Mouse (Mus musculus) right cerebral cortex, postnatal 10 days (tissue): ENCODE data around the gene Dppa3.
A peak's percentile ranks its signal among the peaks of the same experiment; 100 is the strongest.

ENCODE experiments used
- DNase-seq, 2 experiments: peaks; one replicate each; pipeline ENCODE4 v3.0.0; 2021; ENCODE audit warnings: low spot score in 2 of 2

The Dppa3 gene

DNA sequence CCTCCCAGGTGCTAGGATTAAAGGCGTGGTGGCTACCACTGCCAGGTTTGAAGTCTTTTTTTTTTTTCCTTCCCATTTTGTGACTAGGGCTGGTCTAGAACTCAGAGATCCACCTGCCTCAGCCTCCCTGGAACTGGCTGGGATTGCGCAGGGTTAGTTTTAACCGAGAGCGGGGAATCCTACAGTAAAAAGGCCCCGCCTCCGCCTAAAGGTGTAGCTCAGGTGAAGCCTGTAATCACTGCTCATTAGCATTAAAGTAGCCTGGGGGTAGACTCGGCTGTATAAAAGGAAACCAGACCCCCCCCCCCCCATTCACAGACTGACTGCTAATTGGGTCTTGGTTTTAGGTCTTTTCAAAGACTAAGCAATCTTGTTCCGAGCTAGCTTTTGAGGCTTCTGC lies at the start of gene Dppa3:
Dppa3 (plus strand) TSS at position 301 of the 400 bp plus-strand sequence.
- no peak for DNase-seq

- DNase-seq, result no peak
These were observed 49.2 kb upstream of the Dppa3 start for GRCm38 (mm10) chr6:122577030-122577429.

DNA sequence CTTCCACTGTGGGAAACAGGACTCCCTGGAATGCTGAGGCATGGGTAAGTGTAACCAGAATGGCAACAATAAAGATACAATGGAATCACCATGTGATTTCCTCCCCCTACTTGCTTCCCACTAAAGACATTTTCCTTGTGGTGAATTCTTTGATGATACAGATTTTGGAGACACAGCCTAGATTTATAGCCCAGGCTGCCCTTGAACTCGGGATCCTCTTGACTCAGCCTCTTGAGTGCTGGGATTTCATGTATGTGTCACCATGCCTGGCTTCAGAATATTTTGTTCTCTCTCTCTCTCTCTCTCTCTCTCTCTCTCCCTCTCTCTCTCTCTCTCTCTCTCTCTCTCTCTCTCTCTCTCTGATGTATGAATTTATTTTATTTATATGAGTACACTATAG lies 47.1 kb upstream of the Dppa3 start:
- no peak for DNase-seq

DNA sequence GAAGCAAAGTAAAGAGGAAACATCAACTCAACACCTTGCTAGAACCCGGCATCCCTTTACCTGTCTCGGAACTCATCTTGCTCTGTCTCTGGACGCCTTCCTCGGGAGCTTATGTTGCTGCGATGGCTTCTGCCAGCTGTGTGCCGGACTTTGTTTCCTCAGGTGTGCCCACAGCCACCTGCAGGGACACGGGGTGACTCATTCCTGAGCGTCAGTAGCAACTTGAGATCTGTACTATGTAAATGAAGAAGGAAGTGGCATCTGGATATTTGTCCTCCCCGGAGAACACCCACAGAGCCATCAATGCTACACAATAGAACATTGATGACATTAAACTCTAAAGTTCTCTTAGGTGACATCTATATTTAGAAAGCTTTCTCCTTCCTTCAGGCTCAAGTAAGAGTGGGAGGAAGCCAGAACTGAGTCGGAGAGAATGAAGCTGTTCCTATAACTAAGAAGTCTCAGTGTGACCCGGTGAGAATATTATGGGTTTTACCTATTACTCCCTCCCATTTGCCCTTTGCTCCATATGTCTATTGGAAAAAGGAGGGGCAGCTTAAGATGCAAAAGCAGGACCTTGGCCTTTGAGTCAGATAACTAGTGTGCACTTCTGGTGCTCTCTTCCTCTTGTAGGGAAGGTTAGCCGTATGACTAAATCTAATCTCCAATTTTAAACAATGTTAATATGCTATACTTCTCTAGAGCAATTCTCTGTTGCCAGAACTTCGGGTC lies 35.0 kb upstream of the Dppa3 start:
- no peak for DNase-seq

DNA sequence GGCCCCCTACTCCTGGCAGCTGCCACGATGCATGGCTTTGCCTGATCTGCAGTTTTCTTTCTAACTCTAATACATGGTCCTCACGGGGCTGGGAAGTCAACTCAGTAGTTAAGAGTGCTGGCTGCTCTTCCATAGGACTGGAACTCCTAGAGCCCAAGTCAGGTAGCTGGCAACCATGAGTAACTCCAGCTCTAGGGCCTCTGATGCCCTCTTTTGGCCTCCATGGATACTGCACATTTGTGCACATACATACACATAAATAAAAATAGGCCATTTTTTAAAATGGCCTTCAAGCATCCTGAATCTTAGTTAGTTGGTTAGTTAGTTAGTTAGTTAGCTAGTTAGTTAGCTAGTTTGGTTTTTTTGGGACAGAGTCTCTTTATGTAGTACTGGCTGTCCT lies 33.3 kb upstream of the Dppa3 start:
- DNase-seq, result no peak

DNA sequence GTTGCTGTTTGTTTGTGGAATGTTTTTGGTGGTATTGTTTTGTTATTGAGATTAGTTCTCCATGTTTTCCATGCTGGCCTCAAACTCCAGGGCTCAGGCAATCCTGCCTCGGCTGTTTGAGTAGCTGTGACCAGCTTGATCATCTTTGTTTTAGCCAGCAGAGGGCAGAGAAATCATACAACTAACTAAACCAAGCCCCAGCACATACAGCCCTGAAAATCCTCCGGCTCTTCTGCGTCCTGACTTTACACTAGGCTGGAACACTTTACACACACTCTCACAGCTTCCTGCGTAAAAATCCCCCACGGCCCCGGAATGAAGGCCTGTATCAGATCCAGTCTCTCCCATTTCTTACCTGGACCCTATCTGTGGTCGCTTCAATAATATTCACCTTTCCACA lies 30.6 kb upstream of the Dppa3 start:
- peak; percentile 46 to 54 for DNase-seq

DNA sequence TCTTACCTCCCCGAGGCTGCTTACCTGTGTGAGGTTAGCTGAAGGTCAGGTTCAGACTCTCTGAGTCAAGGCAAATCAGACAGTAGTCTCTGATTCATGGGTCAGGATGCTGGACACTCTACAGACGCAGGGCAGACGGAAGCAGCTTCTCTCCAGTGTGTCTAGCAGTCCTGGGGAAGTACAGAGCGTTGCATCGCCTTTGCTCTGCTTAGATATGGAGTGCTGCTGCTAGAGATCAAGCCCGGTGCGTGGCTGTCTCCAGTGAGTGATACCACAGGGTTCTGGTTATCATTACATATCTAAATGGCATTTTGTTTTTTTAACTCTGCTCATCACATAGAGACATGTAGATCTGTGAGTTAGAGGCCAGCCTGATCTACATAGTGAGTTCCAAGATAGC lies 29.6 kb upstream of the Dppa3 start:
- DNase-seq, result no peak

DNA sequence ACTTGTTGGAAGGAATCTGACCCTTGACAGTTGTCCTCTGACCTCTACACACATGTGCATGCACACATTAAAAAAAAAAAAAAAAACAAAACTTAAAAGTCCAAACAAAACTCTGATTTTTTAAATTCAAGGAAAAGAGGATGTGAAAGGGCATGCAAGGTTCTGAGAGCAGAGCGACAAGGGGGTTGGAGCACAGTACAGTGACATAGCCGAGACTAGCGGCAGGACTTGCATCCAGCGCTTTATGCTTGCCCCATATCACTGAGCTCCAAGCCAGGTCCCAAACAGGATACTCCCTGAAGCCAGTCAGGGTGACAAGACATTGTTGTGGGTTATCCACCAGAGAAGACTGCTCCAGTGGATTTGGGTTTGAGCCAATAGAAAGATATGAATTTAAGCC lies 28.2 kb upstream of the Dppa3 start:
- DNase-seq, result no peak

- DNase-seq, result no peak
These were observed 27.8 kb upstream of the Dppa3 start for GRCm38 (mm10) chr6:122598436-122598835.

GRCm38 (mm10) chr6:122599054-122599737 lies 27.0 kb upstream of the Dppa3 start:
- DNase-seq, result no peak

GRCm38 (mm10) chr6:122600066-122600646 lies 26.1 kb upstream of the Dppa3 start:
- DNase-seq, result no peak

DNA sequence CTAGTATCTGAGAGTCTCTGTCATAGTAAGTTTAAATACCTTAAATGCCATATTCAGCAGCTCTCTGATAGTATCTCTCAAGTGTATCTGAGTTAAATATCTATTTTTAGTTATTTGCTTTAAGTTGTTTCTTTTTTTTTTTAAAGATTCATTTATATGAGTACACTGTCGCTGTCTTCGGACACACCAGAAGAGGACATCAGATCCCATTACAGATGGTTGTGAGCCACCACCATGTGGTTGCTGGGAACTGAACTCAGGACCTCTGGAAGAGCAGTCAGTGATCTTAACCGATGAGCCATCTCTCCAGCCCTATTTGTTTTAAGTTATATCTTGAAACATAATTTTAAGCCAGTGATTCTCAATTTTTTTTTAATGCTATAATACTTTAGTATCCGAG lies 25.2 kb upstream of the Dppa3 start:
- no peak for DNase-seq

DNA sequence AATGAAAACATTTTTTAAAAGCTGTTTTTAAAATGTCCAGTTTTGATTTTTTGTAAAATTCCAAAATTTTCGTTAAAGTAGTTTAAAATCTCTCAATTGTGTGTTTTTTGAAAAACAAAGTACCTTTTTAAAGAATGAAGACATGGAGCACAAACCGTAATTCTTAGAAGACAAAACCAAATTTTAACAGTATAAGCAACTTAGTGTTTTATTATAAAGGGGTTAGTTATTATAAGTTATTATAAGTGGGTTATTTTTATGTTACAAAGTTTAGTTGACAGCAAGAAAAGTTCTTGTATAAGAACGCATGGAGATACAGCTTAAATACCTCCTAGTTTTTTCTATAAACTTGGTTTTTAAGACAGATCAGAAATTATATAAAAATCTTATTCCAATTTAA lies 24.6 kb upstream of the Dppa3 start:
- no peak for DNase-seq

DNA sequence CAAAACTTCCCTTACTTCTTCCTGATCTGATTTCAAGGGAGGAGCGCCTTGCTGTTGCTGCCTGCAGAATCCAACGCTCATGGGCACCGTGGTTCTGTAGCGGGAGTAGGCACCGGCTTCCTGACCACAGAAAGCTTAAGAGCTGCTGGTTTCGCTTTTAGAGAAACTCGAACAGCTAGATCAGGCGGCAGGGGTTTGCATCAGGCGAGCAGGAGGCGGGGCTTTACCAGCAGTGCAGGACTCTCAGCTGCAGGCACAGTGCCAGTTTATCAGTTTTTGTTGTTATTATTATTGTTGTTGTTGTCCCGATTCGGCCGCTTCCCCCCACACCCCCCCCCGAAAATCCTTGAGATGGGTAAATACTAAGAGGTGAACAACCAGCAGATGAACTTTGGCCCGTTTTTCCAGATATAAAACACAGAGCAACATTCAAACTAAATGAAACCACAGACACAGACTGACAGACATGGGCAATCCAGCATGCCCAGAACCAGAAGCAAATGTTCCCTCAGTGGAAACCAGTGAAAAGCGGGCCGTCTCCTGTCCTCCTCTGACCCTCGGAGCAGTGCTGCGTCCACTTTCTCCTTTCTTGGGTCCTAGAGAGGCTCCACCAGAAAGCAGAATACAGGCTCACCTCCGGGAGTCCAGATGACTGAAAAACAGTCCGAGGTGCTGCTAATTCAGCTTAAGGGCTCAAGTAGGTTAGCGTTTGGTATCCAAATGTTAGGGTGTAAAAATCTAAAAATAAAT lies 23.8 kb upstream of the Dppa3 start, which contains the start of gene Apobec1:
Apobec1 (minus strand) TSS at position 203 of the 750 bp plus-strand sequence.
- peak; percentile 73 to 77 for DNase-seq

DNA sequence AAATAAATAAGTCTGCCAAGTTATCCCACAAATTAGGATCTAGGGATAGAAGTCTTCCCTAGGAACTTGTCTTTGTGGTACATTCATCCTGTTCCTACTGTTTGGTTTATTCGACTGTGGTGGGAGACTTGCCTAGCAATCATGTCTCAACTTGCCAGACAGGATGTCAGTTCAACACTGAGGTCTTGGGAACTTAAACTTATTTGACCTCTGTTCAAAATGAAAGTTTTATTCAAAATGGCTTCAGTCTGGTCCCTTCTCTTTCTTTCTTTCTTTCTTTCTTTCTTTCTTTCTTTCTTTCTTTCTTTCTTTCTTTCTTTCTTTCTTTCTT lies 23.3 kb upstream of the Dppa3 start:
- DNase-seq, result no peak

DNA sequence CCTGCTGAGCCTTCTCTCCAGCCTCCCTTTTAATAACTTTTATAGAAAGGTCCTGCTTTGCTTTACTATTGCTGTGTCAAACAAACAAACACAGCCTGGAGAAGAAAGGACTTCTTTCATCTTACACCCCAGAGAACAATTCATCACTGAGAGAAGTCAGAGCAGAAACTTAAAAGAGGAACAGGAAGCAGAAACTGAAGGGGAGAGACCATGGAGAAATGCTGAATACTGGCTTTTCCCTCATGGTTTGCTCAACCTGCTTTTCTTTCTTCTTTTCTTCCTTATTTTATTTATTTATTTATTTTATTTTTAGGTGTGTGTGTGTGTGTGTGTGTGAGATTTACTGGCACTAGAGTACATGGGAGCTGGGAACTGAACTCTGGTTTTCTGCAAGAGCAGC lies 21.9 kb upstream of the Dppa3 start:
- DNase-seq, result no peak

DNA sequence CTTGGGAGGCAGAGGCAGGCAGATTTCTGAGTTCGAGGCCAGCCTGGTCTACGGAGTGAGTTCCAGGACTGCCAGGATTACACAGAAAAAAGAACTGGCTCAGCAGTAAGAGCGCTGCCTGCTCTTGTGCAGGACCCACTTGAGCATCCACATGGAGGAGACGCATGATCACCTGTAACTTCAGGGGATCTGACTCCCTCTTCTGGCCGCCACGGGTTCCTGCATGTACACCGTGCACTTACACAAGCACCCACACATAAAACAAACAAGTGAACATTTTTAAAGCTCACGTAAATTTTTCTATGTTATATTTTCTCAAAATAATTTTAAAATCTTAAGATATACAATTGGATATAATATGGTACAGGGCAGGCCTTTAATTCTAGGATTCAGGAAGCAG lies 20.7 kb upstream of the Dppa3 start:
- no peak for DNase-seq

- DNase-seq, result no peak
These were observed 19.5 kb upstream of the Dppa3 start for GRCm38 (mm10) chr6:122606661-122607060.

- DNase-seq, result no peak
These were observed 18.5 kb upstream of the Dppa3 start for GRCm38 (mm10) chr6:122607700-122608099.

GRCm38 (mm10) chr6:122608434-122609376 lies 17.5 kb upstream of the Dppa3 start:
- DNase-seq, result no peak

DNA sequence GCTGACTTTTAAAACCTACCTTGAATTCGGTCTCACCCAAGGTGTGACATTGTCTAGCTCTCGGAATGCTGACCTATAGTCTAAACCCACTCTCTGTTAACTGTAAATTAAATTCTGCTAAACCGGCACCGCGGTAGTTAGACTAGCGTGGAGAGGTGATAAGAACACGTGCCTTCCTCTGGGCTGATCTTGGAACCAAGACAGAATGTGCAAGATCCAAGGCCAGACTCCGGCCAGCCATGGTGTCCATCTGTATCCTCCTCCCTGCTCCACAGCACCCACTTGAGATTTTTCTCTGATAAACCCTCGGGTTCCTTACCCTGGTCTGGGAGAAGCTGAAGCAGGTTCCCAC lies 16.9 kb upstream of the Dppa3 start:
- no peak for DNase-seq
